Mouse (Mus musculus): ENCODE data around the gene Sirt5.

Gene Sirt5

GRCm38 (mm10) chr13:43374205-43374604 lies 8.9 kb downstream of the Sirt5 start:
- DNase-seq (ENCODE audit: low spot score), result no peak

- DNase-seq (ENCODE audit: low spot score), result no peak
These were observed 9.7 kb downstream of the Sirt5 start for GRCm38 (mm10) chr13:43374918-43375432.

- DNase-seq (ENCODE audit: low spot score), result no peak
These were observed 14.7 kb downstream of the Sirt5 start for GRCm38 (mm10) chr13:43379989-43380388.

GRCm38 (mm10) chr13:43385321-43385720 lies 20.0 kb downstream of the Sirt5 start:
- DNase-seq (ENCODE audit: low spot score), result no peak

- no peak for DNase-seq (ENCODE audit: low spot score)
These were observed 32.5 kb downstream of the Sirt5 start for GRCm38 (mm10) chr13:43397700-43398296.

GRCm38 (mm10) chr13:43398297-43399080 lies 33.2 kb downstream of the Sirt5 start, which contains the start of gene Nol7:
Nol7 (plus strand) TSS chr13:43398390.
- DNase-seq (ENCODE audit: low spot score), result peak; percentile 95

GRCm38 (mm10) chr13:43399576-43399975 lies 34.3 kb downstream of the Sirt5 start:
- no peak for DNase-seq (ENCODE audit: low spot score)

- DNase-seq (ENCODE audit: low spot score), result no peak
These were observed 47.0 kb downstream of the Sirt5 start for GRCm38 (mm10) chr13:43412311-43412710.

- no peak for DNase-seq (ENCODE audit: low spot score)
These were observed 48.3 kb downstream of the Sirt5 start for GRCm38 (mm10) chr13:43413611-43414010.

GRCm38 (mm10) chr13:43415249-43415648 lies 50.0 kb downstream of the Sirt5 start:
- no peak for DNase-seq (ENCODE audit: low spot score)

GRCm38 (mm10) chr13:43428436-43428835 lies 63.1 kb downstream of the Sirt5 start:
- no peak for DNase-seq (ENCODE audit: low spot score)

GRCm38 (mm10) chr13:43433395-43433794 lies 68.1 kb downstream of the Sirt5 start:
- DNase-seq (ENCODE audit: low spot score), result no peak

GRCm38 (mm10) chr13:43440376-43440775 lies 75.1 kb downstream of the Sirt5 start:
- no peak for DNase-seq (ENCODE audit: low spot score)

- DNase-seq (ENCODE audit: low spot score), result no peak
These were observed 77.3 kb downstream of the Sirt5 start for GRCm38 (mm10) chr13:43442551-43442950.

GRCm38 (mm10) chr13:43443706-43444105 lies 78.4 kb downstream of the Sirt5 start:
- no peak for DNase-seq (ENCODE audit: low spot score)

- no peak for DNase-seq (ENCODE audit: low spot score)
These were observed 79.4 kb downstream of the Sirt5 start for GRCm38 (mm10) chr13:43444717-43445116.
